Mouse (Mus musculus) embryonic facial prominence, embryonic 14.5 days (tissue): Measurements from ENCODE around the gene Ces1c. TPM values are rescaled to one million over a fixed set of nuclear protein-coding genes. Genes with fewer than 3 reads are reported as not detected.

Experiments
- ATAC-seq: fragments of 200-750 bp; cut with Nextera tagmentation; 2 replicates; pipeline ENCODE4 v1.8.0; 2017; ENCODE audit warnings: low read depth, moderate number of reproducible peaks, moderate TSS enrichment
- DNase-seq: peaks from one replicate; pipeline ENCODE4 v3.0.0-alpha.2; 2015; ENCODE audit warnings: low spot score
- H3K27ac ChIP-seq: fragments of 300-500 bp; sonication (generic); replicated peaks from 2 replicates; pipeline ENCODE4 v1.5.1; 2014; ENCODE audit warnings: low read depth, mild to moderate bottlenecking, low read length, moderate library complexity
- H3K27me3 ChIP-seq: fragments of 300-500 bp; sonication (generic); replicated peaks from 2 replicates; pipeline ENCODE4 v1.6.1; 2014; ENCODE audit warnings: low read length; ENCODE audit not compliant: control insufficient read depth, insufficient read depth
- H3K36me3 ChIP-seq: fragments of 300-500 bp; sonication (generic); 2 replicates; pipeline ENCODE4 v1.6.1; 2014; ENCODE audit warnings: low read length, mixed read lengths; ENCODE audit not compliant: control insufficient read depth, insufficient read depth
- H3K4me1 ChIP-seq: fragments of 300-500 bp; sonication (generic); 2 replicates; pipeline ENCODE4 v1.6.1; 2014; ENCODE audit warnings: antibody characterized with exemption, low read length; ENCODE audit not compliant: control insufficient read depth, insufficient read depth
- H3K4me2 ChIP-seq: fragments of 300-500 bp; sonication (generic); 2 replicates; pipeline ENCODE4 v1.6.1; 2014; ENCODE audit warnings: low read depth, mild to moderate bottlenecking, low read length, moderate library complexity, mixed read lengths
- H3K4me3 ChIP-seq: fragments of 300-500 bp; sonication (generic); 2 replicates; pipeline ENCODE4 v1.5.1; 2014; ENCODE audit warnings: low read depth, mild to moderate bottlenecking, low read length
- H3K9ac ChIP-seq: fragments of 300-500 bp; sonication (generic); 2 replicates; pipeline ENCODE4 v1.6.1; 2014; ENCODE audit warnings: low read depth, mild to moderate bottlenecking, low read length, moderate library complexity, mixed read lengths
- H3K9me3 ChIP-seq: fragments of 300-500 bp; sonication (generic); 2 replicates; pipeline ENCODE4 v1.6.1; 2016; ENCODE audit warnings: low read length; ENCODE audit not compliant: control insufficient read depth
- WGBS: fragments of 180-500 bp; shearing (Covaris S2); extraction: QIAGEN DNeasy Blood & Tissue Kit; methylation state at CpG from one replicate; pipeline ENCODE4 v1.1.7; 2014; 5-methylcytosine and 5-hydroxymethylcytosine counted together
- polyA plus RNA-seq: library from polyadenylated mRNA; unstranded; fragments of >200 nt; fragmentation: Nextera tagmentation; extraction: Ambion mirVana; gene quantifications from 2 replicates; pipeline ENCODE4 v1.2.1, GENCODE M21; 2014

Gene Ces1c
- polyA plus RNA-seq, result not detected in 2 replicates

DNA sequence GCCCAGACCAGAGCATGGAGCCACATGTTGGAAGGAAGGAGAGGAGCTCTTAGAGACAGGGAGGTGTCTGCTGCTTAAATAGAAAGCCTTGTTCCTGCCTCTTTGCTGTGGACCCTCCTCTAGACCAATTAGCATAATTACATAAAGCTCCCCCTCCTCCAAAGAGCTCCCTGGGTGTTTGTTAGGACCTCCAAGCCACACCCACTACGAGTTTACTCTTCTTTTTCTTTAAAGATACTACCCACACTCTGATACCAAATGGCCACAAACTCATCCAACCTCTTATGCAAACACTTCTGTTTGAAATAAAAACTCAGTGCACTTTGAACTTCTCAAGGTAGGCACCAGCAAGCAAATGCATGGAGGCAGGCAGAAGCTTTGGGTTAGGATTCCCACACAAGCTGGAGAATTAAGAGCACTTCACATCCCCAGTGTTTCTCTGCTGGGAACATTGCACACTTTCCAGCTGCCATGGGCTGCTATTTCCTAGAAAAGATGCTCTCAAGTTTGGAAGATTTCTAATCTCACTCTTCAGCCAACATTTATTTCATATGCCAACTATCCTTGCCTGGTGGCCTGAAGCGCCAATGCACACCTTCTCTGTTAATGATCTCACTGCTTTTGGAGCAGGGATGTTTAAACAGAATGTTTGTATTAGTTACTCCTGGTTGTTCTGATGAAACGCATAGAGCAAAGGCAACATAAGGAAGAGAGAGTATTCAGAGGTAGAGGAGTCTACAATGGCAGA, at the start of gene Ces1c:
Gene Ces1c (minus strand): TSS at position 51 of the 748 bp plus-strand sequence.
- ATAC-seq (no peak), DNase-seq (no peak)
- Histone ChIP-seq H3K9ac (no peak within 1 kb of the TSS), H3K4me3 (no peak within 1 kb of the TSS), H3K4me2 (no peak within 1 kb of the TSS), H3K27ac (no peak within 1 kb of the TSS), H3K36me3 (no peaks in the 10 kb centered on the region), H3K4me1 (no peaks in the 10 kb centered on the region), H3K27me3 (no peaks in the 10 kb centered on the region), H3K9me3 (no peaks in the 10 kb centered on the region)
- WGBS, result 86% methylated on average over 3 of the region's 3 CpGs

DNA sequence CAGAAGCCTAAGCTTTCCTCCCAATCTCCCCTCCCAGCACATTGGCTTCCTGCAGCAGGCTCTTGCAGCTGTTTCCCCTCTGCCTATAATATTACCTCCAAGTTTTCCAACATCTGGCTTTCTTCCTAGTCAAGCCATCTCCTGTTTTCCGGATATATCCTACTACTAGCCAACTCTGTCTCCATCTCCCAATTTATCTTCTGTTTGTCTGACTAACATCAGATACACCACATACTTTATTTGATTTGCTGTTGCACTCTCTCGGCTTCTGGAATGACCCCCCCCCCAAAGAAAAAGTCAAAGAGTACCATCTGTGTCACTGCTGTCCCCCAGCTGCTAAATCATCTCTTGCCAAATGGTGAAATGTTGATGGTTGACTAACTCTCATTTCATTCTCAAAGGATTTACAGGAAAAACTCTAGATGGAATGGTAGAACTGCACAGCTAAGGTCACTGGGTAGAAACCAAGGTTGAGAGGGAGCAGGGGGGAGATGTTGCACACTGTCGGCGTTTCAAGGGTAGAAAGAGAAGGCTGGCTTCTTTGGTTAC, 49.6 kb upstream of the Ces1c start:
- peak; percentile 35 for DNase-seq
- ATAC-seq, result no peak
- H3K4me3 ChIP-seq, result no peak overlapping the region
- no peak overlapping the region for H3K9ac ChIP-seq
- no peaks in the 10 kb centered on the region for H3K9me3 ChIP-seq
- no peaks in the 10 kb centered on the region for H3K4me1 ChIP-seq
- H3K27me3 ChIP-seq, result no peaks in the 10 kb centered on the region
- H3K36me3 ChIP-seq, result no peaks in the 10 kb centered on the region
- no peak overlapping the region for H3K27ac ChIP-seq
- 57% methylated on average over 4 of the region's 4 CpGs for WGBS
- H3K4me2 ChIP-seq, result no peak overlapping the region

DNA sequence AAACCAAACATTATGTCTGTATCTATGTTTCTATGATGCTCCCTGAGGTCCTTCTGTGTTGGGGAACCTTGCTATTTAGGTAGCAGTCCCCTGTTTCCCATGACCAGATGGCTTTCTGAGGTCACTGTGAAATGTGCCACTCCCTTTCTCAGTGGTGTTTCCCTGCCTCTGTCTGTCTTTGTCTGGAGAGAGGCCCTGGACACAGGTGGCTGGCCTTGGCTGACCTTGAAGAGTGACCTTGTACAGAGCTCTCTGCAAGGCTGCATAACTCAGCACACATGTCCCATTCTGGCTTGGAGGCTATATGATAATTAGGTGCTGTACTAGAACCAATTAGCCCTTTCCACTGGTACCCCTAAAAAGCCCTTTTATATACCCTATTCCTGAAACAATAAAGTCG, 45.5 kb upstream of the Ces1c start:
- no peak for ATAC-seq
- Histone ChIP-seq H3K4me2 (no peak overlapping the region), H3K4me3 (no peak overlapping the region), H3K27me3 (no peaks in the 10 kb centered on the region), H3K4me1 (no peaks in the 10 kb centered on the region), H3K9ac (no peak overlapping the region), H3K27ac (no peak overlapping the region), H3K36me3 (no peaks in the 10 kb centered on the region), H3K9me3 (no peaks in the 10 kb centered on the region)
- WGBS, result 37% methylated on average over 1 of the region's 1 CpGs
- no peak for DNase-seq

DNA sequence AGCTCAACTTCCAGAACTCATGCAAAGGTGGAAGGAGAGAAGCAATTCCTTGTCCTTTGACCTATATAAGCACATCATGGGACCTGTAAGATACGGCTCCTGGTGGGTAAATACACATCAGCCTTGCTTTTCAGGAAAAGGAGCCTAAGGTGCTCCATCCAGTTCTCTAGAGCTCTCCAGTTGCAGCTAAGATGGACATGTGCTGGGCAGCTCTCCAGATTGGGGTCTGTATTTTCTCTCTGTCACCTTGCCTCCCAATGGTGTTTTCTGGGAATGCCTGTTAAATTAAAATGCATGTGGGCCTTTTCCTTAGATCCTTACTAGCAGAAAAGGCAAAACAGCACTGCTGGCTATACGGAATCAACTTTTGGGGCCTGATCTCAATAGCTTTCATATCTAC, 43.5 kb upstream of the Ces1c start:
- ATAC-seq (no peak), DNase-seq (no peak)
- no peaks in the 10 kb centered on the region for H3K9me3 ChIP-seq
- H3K4me2 ChIP-seq, result no peak overlapping the region
- H3K9ac ChIP-seq, result no peak overlapping the region
- no peaks in the 10 kb centered on the region for H3K27me3 ChIP-seq
- 70% methylated on average over 2 of the region's 2 CpGs for WGBS
- no peaks in the 10 kb centered on the region for H3K4me1 ChIP-seq
- H3K27ac ChIP-seq, result no peak overlapping the region
- H3K36me3 ChIP-seq, result no peaks in the 10 kb centered on the region
- no peak overlapping the region for H3K4me3 ChIP-seq

DNA sequence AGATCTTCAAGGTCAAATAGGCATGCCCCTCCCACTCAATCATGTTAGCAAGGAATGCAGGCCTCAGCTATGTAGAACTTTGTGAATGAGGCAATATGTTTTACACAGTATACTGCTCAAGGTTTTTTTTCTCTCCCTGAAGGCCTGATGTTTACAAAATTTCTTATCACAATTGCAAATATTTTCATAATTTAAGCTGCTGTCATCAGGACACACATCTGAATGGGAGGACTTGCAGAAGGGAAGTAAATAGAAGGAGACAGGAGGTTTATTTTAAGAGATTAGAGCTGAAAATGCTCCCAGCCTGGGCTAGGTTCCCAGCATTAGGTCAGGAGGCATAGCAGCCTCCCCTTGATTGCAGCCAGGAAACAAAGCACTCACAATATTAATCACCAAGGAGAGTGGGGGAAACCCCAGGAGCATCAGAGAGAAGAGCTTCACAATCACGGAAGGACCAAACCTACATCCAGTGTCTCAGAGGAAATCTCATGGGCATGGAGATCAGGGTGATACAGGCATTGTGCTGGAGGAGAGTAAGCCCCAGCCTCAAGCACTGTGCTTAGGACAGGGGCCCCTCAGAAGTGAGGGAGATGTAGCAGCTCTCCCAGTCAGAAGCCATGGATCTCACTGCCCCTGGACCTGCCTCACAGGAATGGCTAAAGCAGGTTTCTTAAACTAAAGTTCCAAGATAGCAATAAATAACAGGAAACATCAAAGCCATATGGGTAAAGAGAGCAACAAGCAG, 40.9 kb upstream of the Ces1c start:
- Histone ChIP-seq H3K27ac (no peak overlapping the region), H3K4me3 (no peak overlapping the region), H3K27me3 (no peaks in the 10 kb centered on the region), H3K9ac (no peak overlapping the region), H3K4me1 (no peaks in the 10 kb centered on the region), H3K36me3 (no peaks in the 10 kb centered on the region), H3K9me3 (no peaks in the 10 kb centered on the region), H3K4me2 (no peak overlapping the region)
- WGBS, result 65% methylated on average over 1 of the region's 1 CpGs
- DNase-seq, result peak; percentile 12
- no peak for ATAC-seq

DNA sequence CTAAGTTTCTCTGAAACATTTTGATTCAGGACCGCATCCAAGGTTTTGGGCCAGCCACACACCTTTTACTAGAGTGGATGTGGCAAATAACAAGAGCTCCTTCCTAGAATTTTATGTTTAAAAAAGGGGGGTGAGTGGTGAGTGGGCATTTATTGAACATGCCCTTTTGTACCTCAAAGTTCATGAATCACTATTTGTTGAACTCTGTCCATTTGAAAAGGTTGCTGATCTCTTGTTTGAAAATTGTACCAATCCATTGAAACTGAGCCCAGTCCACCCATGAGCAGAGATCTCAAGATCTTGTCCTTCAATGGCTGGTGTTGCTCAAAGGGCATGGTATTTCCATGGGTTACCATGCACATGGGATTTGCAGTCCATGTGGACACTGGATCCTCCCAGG, 32.3 kb upstream of the Ces1c start:
- Histone ChIP-seq H3K4me1 (no peaks in the 10 kb centered on the region), H3K36me3 (no peaks in the 10 kb centered on the region), H3K4me2 (no peak overlapping the region), H3K9ac (no peak overlapping the region), H3K9me3 (no peaks in the 10 kb centered on the region), H3K4me3 (no peak overlapping the region), H3K27ac (no peak overlapping the region), H3K27me3 (no peaks in the 10 kb centered on the region)
- DNase-seq (no peak), ATAC-seq (no peak)
- WGBS, result 84% methylated on average over 1 of the region's 1 CpGs

DNA sequence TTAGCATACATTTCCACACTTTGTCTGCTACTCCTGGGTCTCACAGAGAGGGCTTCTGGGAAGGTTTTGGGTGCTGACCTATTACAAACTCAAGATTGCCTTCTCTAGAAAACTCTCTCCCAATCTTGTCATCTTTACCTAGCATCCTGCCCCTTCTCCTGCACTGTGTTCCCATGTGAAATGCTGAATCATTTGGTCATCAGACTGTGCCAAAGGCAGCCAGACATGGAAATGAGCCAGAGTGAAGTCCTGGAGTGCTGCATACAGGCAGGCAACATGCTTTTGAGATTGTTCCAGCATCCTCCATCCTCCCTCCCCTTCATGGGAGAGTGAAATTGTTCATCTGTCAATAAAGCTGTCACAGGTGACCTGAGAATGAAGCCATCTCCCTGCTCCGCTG, 20.3 kb upstream of the Ces1c start:
- H3K36me3 ChIP-seq, result no peaks in the 10 kb centered on the region
- no peaks in the 10 kb centered on the region for H3K9me3 ChIP-seq
- no peak overlapping the region for H3K27ac ChIP-seq
- no peaks in the 10 kb centered on the region for H3K27me3 ChIP-seq
- no peak overlapping the region for H3K9ac ChIP-seq
- 77% methylated on average over 1 of the region's 1 CpGs for WGBS
- ATAC-seq, result no peak
- H3K4me3 ChIP-seq, result no peak overlapping the region
- H3K4me1 ChIP-seq, result no peaks in the 10 kb centered on the region
- no peak overlapping the region for H3K4me2 ChIP-seq
- DNase-seq, result no peak

DNA sequence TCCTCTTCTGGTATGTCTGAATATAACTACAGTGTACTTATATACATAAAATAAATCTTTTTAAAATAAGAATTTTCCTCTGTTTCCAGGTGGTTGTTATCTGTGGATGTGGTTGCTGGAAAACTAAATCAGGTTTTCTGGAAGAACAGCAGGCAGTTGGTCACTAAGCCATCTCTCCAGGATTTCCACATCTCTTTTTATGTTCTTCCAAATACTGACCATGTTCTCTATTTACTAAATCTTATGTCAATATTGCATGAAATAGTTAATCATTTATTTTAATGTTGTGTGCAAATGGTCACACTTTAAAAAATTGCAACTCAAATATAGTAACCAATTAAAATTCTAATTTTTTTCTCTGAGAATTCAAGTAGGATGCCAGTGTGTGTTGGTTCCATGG, 16.2 kb upstream of the Ces1c start:
- Histone ChIP-seq H3K9ac (no peak overlapping the region), H3K9me3 (no peaks in the 10 kb centered on the region), H3K4me1 (no peaks in the 10 kb centered on the region), H3K36me3 (no peaks in the 10 kb centered on the region), H3K27ac (no peak overlapping the region), H3K27me3 (no peaks in the 10 kb centered on the region), H3K4me3 (no peak overlapping the region), H3K4me2 (no peak overlapping the region)
- DNase-seq, result no peak
- ATAC-seq, result no peak
